Comparison of ENCODE assay signal across 15 mouse cellular contexts in the genomic region with DNA sequence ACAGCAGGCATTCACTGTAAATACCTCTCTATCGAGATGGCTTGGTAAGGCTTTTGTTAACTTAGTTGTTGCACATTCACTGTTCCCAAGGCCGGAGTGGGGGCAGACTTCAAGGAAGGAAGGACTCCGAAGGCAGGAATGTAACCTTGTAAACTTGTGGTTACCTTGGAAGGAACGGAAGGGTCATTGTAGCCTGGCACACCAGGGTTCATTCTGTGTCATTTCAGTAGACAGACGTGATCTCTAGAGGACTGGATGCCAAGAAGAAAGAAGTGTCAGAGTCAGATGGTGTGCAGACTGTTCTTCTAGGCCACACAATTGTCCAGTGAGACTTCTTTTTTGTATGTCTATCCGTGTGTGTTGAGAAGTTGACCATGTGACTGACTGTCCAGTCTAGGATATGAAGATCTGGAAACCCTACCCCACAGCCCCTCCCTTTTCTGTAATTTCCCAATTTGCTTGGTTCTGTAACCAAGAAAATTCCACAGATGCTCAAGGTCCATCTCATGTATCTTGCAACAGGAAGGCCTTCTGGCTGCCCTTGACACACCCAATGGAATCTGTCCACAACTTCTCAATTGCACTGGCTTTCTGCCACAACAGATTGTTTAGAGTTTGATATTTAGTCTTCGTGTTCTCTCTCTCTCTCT.
DNase-seq lines count a peak whose midpoint lies in the region; ATAC-seq and TF ChIP-seq lines count a peak whose summit lies in the region.
"Had no signal": no experiment of that assay in that cellular context is flagged by ENCODE, and none has a peak within 500 bp of the region (broad histone marks: within the 10 kb centered on the region; RNA-seq: fewer than 3 reads in every experiment).

No protein-coding gene starts in this region.

- 46% methylated on average over 7 of the region's 7 CpGs for WGBS in lung, adult 2 months
- 54% methylated on average over 7 of the region's 7 CpGs for whole genome bisulfite sequencing in lung, embryonic 15.5 days
- 73% methylated on average over 7 of the region's 7 CpGs for WGBS in forebrain, embryonic 16.5 days

- H3K9me3 ChIP-seq in lung, embryonic 15.5 days, result no peaks in the 10 kb centered on the region
- no peaks in the 10 kb centered on the region for H3K9me3 ChIP-seq in forebrain, embryonic 16.5 days (ENCODE audit: control insufficient read depth, low read length)
- H3K9me3 ChIP-seq: embryonic facial prominence, embryonic 15.5 days; heart, embryonic 13.5 days; hindbrain, embryonic 15.5 days; midbrain, embryonic 12.5 days had no signal

- H3K27ac ChIP-seq in lung, embryonic 15.5 days, result no peak overlapping the region
- no peak overlapping the region for H3K27ac ChIP-seq in forebrain, embryonic 16.5 days (ENCODE audit: low read length)
- H3K27ac ChIP-seq: embryonic facial prominence, embryonic 15.5 days; heart, embryonic 13.5 days; hindbrain, embryonic 15.5 days; kidney, postnatal 0 days; midbrain, embryonic 12.5 days had no signal

- ATAC-seq in lung, embryonic 15.5 days (ENCODE audit: borderline replicate concordance, extremely low read depth, low FRiP score, low TSS enrichment), result peak; percentile 52; the same call in 1 of the 2 replicates
- ATAC-seq in forebrain, embryonic 16.5 days, result no peak

- H3K27me3 ChIP-seq in lung, embryonic 15.5 days, result no peaks in the 10 kb centered on the region
- no peaks in the 10 kb centered on the region for H3K27me3 ChIP-seq in forebrain, embryonic 16.5 days (replicated peaks; ENCODE audit: control insufficient read depth, insufficient read depth, low read length)
- H3K27me3 ChIP-seq: embryonic facial prominence, embryonic 15.5 days; heart, embryonic 13.5 days; hindbrain, embryonic 15.5 days; midbrain, embryonic 12.5 days had no signal

- DNase-seq in adrenal gland, adult 2 months, result peak; percentile 69
- DNase-seq in adrenal gland, postnatal 4 days (ENCODE audit: low spot score in 2 of 2), result no peak
- peak; percentile 27 to 46 for DNase-seq in lung, adult 18-20 months
- DNase-seq in lung, adult 2 months, result no peak
- DNase-seq in testis, postnatal 14 days (ENCODE audit: low spot score), result peak; percentile 27
- no peak for DNase-seq in right cerebral cortex, postnatal 4 days
- DNase-seq: left cerebral cortex, postnatal 4 days; retina, postnatal 1 day had no signal

- H3K4me2 ChIP-seq in lung, embryonic 15.5 days, result no peak overlapping the region
- H3K4me2 ChIP-seq in forebrain, embryonic 16.5 days (ENCODE audit: low read length), result no peak overlapping the region
- H3K4me2 ChIP-seq: embryonic facial prominence, embryonic 15.5 days; heart, embryonic 13.5 days; hindbrain, embryonic 15.5 days; midbrain, embryonic 12.5 days had no signal

- no peak for TF ChIP-seq POLR2A in lung, adult 2 months (IDR thresholded peaks at IDR 0.05; ENCODE audit: borderline replicate concordance, extremely low read depth, low read depth, low read length)

- H3K4me3 ChIP-seq in lung, adult 2 months (replicated peaks; ENCODE audit: extremely low read depth, low read depth, low read length), result no peak overlapping the region
- H3K4me3 ChIP-seq in lung, embryonic 15.5 days, result no peak overlapping the region
- no peak overlapping the region for H3K4me3 ChIP-seq in forebrain, embryonic 16.5 days (replicated peaks; ENCODE audit: low read length)
- H3K4me3 ChIP-seq: embryonic facial prominence, embryonic 15.5 days; heart, embryonic 13.5 days; hindbrain, embryonic 15.5 days; midbrain, embryonic 12.5 days had no signal

- H3K9ac ChIP-seq in lung, embryonic 15.5 days, result no peak overlapping the region
- no peak overlapping the region for H3K9ac ChIP-seq in forebrain, embryonic 16.5 days (replicated peaks; ENCODE audit: low read depth, low read length)
- H3K9ac ChIP-seq: embryonic facial prominence, embryonic 15.5 days; heart, embryonic 13.5 days; hindbrain, embryonic 15.5 days; midbrain, embryonic 12.5 days had no signal

- no peaks in the 10 kb centered on the region for H3K36me3 ChIP-seq in lung, embryonic 15.5 days
- H3K36me3 ChIP-seq in forebrain, embryonic 16.5 days (ENCODE audit: control insufficient read depth, insufficient read depth), result no peaks in the 10 kb centered on the region
- H3K36me3 ChIP-seq: embryonic facial prominence, embryonic 15.5 days; heart, embryonic 13.5 days; hindbrain, embryonic 15.5 days; midbrain, embryonic 12.5 days had no signal

- H3K4me1 ChIP-seq in lung, adult 2 months (ENCODE audit: control insufficient read depth, insufficient read depth, low read length), result peaks cover 4% of the 10 kb centered on the region; the same call in 1 of the 2 replicates
- peaks cover 13% of the 10 kb centered on the region; the same call in 1 of the 2 replicates for H3K4me1 ChIP-seq in lung, embryonic 15.5 days
- peaks cover 18% of the 10 kb centered on the region for H3K4me1 ChIP-seq in forebrain, embryonic 16.5 days (replicated peaks; ENCODE audit: control insufficient read depth, insufficient read depth, low read length)

- TF ChIP-seq CTCF in lung, adult 2 months (IDR thresholded peaks at IDR 0.05; ENCODE audit: insufficient read depth, low read length), result no peak

Comparison
In these comparisons a context has a peak if more than half of its experiments do, and no peak if none do; other contexts are left out.
1. DNase-seq: peak in adrenal gland, adult 2 months (single experiment), lung, adult 18-20 months (2 of 2) and testis, postnatal 14 days (single experiment); none in adrenal gland, postnatal 4 days (0 of 2), lung, adult 2 months (single experiment) and right cerebral cortex, postnatal 4 days (single experiment).